Mouse (Mus musculus): Measurements from ENCODE around the gene Fbxl13. TPM values are rescaled to one million over a fixed set of nuclear protein-coding genes. Genes with fewer than 3 reads are reported as not detected.
"Not testable (repeated sequence)": the region's sequence is repeated elsewhere in the genome, so short reads cannot be mapped to it uniquely, and the experiment has no call there.

Gene Fbxl13
- total and polyA plus RNA-seq, 3 experiments = 0.11 TPM; not detected in 2

DNA sequence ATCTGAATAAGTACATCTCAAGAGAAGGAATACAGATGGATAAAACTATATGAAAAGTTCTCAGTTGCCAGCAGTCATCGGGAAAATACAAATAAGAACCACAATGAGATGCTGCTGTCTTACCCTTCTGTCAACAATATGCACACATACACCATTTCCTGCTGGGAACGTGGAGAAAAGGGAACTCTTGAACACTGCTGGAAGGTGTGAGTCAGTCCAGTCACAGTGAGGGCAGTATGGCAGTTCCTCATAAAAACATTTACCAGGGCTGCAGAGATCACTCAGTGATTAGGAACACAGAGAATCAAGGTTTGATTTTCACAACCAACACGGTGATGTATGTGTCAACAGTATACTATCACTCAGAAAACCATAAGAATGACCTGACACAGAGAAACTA lies 34.4 kb downstream of the Fbxl13 start:
- no peaks in the 10 kb centered on the region; the same call in 1 of the 2 replicates for H3K4me1 ChIP-seq (ENCODE audit: insufficient read depth, low read depth, low read length)
- ATAC-seq (ENCODE audit: extremely low read depth, insufficient number of reproducible peaks, low FRiP score, poor library complexity, severe bottlenecking) (no peak), DNase-seq (ENCODE audit: low spot score) (no peak)
- no peaks in the 10 kb centered on the region for H3K36me3 ChIP-seq (replicated peaks)
- no peaks in the 10 kb centered on the region for H3K9me3 ChIP-seq (replicated peaks)
- no peak for TF ChIP-seq GATA1 (IDR thresholded peaks at IDR 0.05; ENCODE audit: borderline replicate concordance, low read length)
- TF ChIP-seq TAL1 (conservative IDR thresholded peaks at IDR 0.05; ENCODE audit: low read depth, low read length) = no peak
- TF ChIP-seq POLR2AphosphoS5 (IDR thresholded peaks at IDR 0.05; ENCODE audit: insufficient replicate concordance, low read depth, low read length) = no peak
- no peak for TF ChIP-seq GATA2 (IDR thresholded peaks at IDR 0.05; ENCODE audit: borderline replicate concordance, low read depth, low read length)
- TF ChIP-seq CTCF (IDR thresholded peaks at IDR 0.05; ENCODE audit: low read depth, low read length) = no peak
- H3K4me3 ChIP-seq (ENCODE audit: low read depth, low read length) = no peak overlapping the region
- H3K27me3 ChIP-seq (ENCODE audit: insufficient read depth, low read length) = peaks cover 3% of the 10 kb centered on the region

DNA sequence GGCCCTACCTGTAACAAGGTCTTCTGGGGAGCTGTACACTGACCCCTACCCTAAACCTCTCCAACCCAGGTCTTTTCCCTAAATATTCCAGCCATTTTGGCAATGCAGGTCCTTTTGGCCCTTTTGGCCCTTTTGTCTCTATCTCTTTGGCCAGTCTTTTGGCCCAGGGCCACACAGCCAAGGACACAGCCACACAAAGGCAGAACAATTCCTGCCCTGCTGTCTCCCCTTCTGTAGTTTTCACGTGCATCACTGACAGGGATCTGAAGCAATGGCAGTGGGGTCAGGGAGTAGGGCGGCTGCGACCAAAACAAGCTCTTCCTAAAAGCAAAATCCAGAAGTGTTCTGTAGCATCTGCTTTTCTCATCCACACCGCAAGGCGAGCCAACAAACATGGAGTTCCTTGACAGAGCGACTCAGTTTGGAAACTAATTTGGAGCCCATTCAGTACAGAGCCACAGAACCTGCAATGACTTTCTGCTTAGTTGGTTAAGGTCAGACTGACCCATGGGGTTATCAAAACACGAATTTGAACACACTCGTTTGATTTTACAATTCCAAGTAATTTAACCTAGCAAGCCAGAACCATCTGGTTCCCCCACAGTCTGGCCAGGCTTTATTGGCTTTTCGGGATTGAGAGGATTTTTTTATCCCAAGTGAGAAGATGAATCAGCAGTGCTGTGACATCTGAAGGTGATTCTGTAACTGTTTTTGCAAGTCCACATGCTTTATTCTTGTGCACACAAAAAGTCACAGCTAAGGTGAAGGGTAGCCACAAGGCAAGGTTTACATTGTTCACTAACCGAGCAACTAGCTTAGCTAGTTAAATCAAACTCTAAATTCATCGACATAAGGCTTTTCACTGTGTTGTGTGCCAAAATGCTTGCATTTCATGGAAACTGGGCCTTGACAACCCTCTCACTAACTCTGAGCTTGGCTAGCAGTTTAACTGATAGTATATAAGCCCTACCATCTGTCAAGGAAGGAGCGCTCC lies 36.8 kb downstream of the Fbxl13 start:
- no peak for DNase-seq (ENCODE audit: low spot score)

DNA sequence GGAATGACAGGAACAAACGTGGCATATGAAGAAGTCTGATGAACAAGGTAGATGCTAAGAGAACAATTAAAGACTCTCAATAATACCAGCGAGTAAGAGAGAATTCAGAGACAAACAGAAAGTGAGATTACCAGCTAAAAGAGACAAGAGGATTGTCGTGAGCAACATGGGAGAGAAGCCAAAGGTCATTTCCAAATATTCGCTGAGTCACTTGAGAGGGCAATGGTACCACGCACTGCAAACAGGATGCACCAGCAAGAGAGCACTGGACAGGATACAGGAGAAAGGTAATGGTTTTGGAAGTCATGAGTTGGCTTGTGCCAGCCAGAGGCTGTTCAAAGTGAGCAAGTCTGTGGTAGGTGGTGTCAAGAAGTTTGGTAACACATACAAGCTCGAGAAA lies 39.5 kb downstream of the Fbxl13 start:
- no peaks in the 10 kb centered on the region for H3K36me3 ChIP-seq (replicated peaks)
- no peaks in the 10 kb centered on the region for H3K4me1 ChIP-seq (ENCODE audit: insufficient read depth, low read depth, low read length)
- DNase-seq (ENCODE audit: low spot score) (no peak), ATAC-seq (ENCODE audit: extremely low read depth, insufficient number of reproducible peaks, low FRiP score, poor library complexity, severe bottlenecking) (no peak)
- no peak overlapping the region for H3K4me3 ChIP-seq (ENCODE audit: low read depth, low read length)
- H3K27me3 ChIP-seq (ENCODE audit: insufficient read depth, low read length) = peaks cover 3% of the 10 kb centered on the region
- TF ChIP-seq TAL1 (conservative IDR thresholded peaks at IDR 0.05; ENCODE audit: low read depth, low read length) = no peak
- no peak for TF ChIP-seq GATA2 (IDR thresholded peaks at IDR 0.05; ENCODE audit: borderline replicate concordance, low read depth, low read length)
- TF ChIP-seq POLR2AphosphoS5 (IDR thresholded peaks at IDR 0.05; ENCODE audit: insufficient replicate concordance, low read depth, low read length) = no peak
- TF ChIP-seq GATA1 (IDR thresholded peaks at IDR 0.05; ENCODE audit: borderline replicate concordance, low read length) = no peak
- TF ChIP-seq CTCF (IDR thresholded peaks at IDR 0.05; ENCODE audit: low read depth, low read length) = no peak
- H3K9me3 ChIP-seq (replicated peaks) = no peaks in the 10 kb centered on the region

More for the DNA sequence above, 36.8 kb downstream of the Fbxl13 start:
- Histone ChIP-seq H3K4me1 (ENCODE audit: insufficient read depth, low read depth, low read length) (no peaks in the 10 kb centered on the region), H3K9me3 (replicated peaks) (no peaks in the 10 kb centered on the region), H3K4me3 (ENCODE audit: low read depth, low read length) (no peak overlapping the region), H3K36me3 (replicated peaks) (no peaks in the 10 kb centered on the region), H3K27me3 (ENCODE audit: insufficient read depth, low read length) (peaks cover 3% of the 10 kb centered on the region)
- no peak for ATAC-seq (ENCODE audit: extremely low read depth, insufficient number of reproducible peaks, low FRiP score, poor library complexity, severe bottlenecking)
- no peak for TF ChIP-seq POLR2AphosphoS5 (IDR thresholded peaks at IDR 0.05; ENCODE audit: insufficient replicate concordance, low read depth, low read length)
- no peak for TF ChIP-seq GATA1 (IDR thresholded peaks at IDR 0.05; ENCODE audit: borderline replicate concordance, low read length)
- TF ChIP-seq CTCF (IDR thresholded peaks at IDR 0.05; ENCODE audit: low read depth, low read length) = no peak

DNA sequence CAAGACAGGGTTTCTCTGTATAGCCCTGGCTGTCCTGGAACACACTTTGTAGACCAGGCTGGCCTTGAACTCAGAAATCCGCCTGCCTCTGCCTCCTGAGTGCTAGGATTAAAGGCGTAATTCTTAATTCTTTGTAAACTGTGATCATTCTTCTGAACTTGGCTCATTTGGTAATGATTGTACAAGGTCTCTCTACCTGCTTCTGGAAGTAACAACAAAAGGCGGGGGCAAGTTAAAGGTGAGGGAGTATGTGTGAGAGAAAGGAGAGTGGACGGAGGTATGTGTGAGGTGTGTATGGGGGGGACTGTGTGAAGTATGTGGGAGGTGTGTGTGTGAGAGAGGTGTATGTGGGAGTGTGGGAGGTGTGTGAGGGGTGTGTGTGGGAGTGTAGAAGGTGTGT lies 45.5 kb downstream of the Fbxl13 start:
- H3K4me3 ChIP-seq (ENCODE audit: low read depth, low read length) = no peak overlapping the region
- H3K9me3 ChIP-seq (replicated peaks) = no peaks in the 10 kb centered on the region
- ATAC-seq (ENCODE audit: extremely low read depth, insufficient number of reproducible peaks, low FRiP score, poor library complexity, severe bottlenecking) (no peak), DNase-seq (ENCODE audit: low spot score) (no peak)
- TF ChIP-seq CTCF (IDR thresholded peaks at IDR 0.05; ENCODE audit: low read depth, low read length) (no peak), TAL1 (conservative IDR thresholded peaks at IDR 0.05; ENCODE audit: low read depth, low read length) (no peak), POLR2AphosphoS5 (IDR thresholded peaks at IDR 0.05; ENCODE audit: insufficient replicate concordance, low read depth, low read length) (no peak), GATA2 (IDR thresholded peaks at IDR 0.05; ENCODE audit: borderline replicate concordance, low read depth, low read length) (no peak), GATA1 (IDR thresholded peaks at IDR 0.05; ENCODE audit: borderline replicate concordance, low read length) (no peak)
- H3K4me1 ChIP-seq (ENCODE audit: insufficient read depth, low read depth, low read length) = no peaks in the 10 kb centered on the region
- H3K27me3 ChIP-seq (ENCODE audit: insufficient read depth, low read length) = peaks cover 3% of the 10 kb centered on the region; the same call in 1 of the 2 replicates
- H3K36me3 ChIP-seq (replicated peaks) = no peaks in the 10 kb centered on the region

DNA sequence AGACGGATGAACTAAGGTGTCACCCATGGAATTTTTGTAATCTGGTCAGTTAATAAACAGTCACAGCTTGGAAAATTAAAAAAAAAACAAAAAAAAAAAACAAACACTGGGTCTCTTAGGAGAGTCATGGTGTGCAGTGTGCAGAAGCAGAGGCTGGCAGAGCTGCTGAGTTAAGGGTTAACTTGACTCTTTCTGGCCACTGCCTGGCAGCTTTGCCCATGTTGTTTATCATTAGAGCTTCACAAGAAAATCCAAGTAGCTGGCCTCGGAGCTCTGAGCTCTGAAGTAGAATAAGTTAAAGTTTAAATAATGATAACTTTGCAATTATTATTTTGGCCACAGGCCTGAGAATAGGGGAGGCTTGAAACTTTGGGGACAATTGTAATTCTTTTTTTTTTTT lies 45.9 kb downstream of the Fbxl13 start:
- H3K27me3 ChIP-seq (ENCODE audit: insufficient read depth, low read length); H3K9me3 ChIP-seq (replicated peaks); ATAC-seq (ENCODE audit: extremely low read depth, insufficient number of reproducible peaks, low FRiP score, poor library complexity, severe bottlenecking); H3K4me1 ChIP-seq (ENCODE audit: insufficient read depth, low read depth, low read length); H3K36me3 ChIP-seq (replicated peaks); DNase-seq (ENCODE audit: low spot score); H3K4me3 ChIP-seq (ENCODE audit: low read depth, low read length): not testable (repeated sequence)

DNA sequence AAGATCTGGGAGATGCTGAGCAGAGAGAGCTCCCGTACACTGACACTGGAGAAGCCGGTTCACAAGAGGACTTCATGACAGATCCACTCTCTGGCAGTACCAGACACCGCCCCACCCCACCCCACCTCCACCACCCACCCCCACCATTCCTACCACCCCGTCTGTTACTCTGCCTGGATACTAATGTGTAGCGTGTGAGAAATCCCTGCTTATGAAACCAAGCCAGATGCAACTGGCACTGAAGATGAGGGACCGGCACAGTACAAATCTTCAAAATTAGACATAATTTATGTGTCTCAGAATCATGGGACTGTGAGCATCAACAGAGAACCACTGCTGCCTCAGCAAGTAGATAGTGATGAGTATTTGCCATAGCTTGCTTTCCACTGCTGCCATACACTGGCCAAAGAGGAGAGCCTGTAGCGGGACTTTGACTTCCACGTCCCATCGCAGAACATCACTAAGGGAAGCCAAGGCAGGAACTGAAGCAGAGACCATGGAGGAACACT lies 52.2 kb downstream of the Fbxl13 start:
- Histone ChIP-seq H3K4me3 (ENCODE audit: low read depth, low read length) (no peak overlapping the region), H3K4me1 (ENCODE audit: insufficient read depth, low read depth, low read length) (no peaks in the 10 kb centered on the region), H3K36me3 (replicated peaks) (no peaks in the 10 kb centered on the region), H3K9me3 (replicated peaks) (no peaks in the 10 kb centered on the region), H3K27me3 (ENCODE audit: insufficient read depth, low read length) (peaks cover 3% of the 10 kb centered on the region; the same call in 1 of the 2 replicates)
- TF ChIP-seq GATA2 (IDR thresholded peaks at IDR 0.05; ENCODE audit: borderline replicate concordance, low read depth, low read length) (no peak), CTCF (IDR thresholded peaks at IDR 0.05; ENCODE audit: low read depth, low read length) (no peak), GATA1 (IDR thresholded peaks at IDR 0.05; ENCODE audit: borderline replicate concordance, low read length) (no peak), POLR2AphosphoS5 (IDR thresholded peaks at IDR 0.05; ENCODE audit: insufficient replicate concordance, low read depth, low read length) (no peak), TAL1 (conservative IDR thresholded peaks at IDR 0.05; ENCODE audit: low read depth, low read length) (no peak)
- ATAC-seq (ENCODE audit: extremely low read depth, insufficient number of reproducible peaks, low FRiP score, poor library complexity, severe bottlenecking) (no peak), DNase-seq (ENCODE audit: low spot score) (no peak)

All from G1E (cell line).